Mouse (Mus musculus): Measurements from ENCODE around the gene Vmn2r51. TPM values are rescaled to one million over a fixed set of nuclear protein-coding genes. Genes with fewer than 3 reads are reported as not detected.
"Not testable (repeated sequence)": the region's sequence is repeated elsewhere in the genome, so short reads cannot be mapped to it uniquely, and the experiment has no call there.

Vmn2r51 gene
- polyA plus RNA-seq (2011; ENCODE audit: insufficient read length, low read depth, missing spikeins), result not detected in 2 replicates

DNA sequence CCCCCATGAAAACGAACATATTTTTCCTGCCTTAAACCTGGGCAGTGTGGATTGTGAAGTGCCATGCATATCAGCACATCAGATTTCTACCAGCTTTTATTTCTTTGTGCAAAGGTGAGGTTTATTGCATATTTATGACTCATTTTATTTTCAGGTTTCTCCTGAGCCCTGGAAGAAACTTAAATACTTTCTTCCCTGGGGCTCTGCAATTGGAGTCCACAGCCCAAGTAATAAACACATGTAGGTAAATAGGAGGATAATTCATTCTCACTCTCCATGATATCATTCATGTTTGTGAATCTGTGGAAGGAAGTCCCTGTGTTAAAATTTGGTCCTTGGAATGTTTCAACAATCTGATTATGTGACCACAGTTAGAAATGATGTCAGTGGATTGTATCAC, at the start of gene Vmn2r51:
Gene Vmn2r51, minus strand, starts transcription at position 101 of the 400 bp plus-strand sequence.
- not testable (repeated sequence) for H3K4me3 ChIP-seq (ENCODE audit: insufficient read depth, low read length); H3K27ac ChIP-seq (ENCODE audit: insufficient read depth, low read length); H3K4me1 ChIP-seq (ENCODE audit: control insufficient read depth, insufficient read depth, low read length)

DNA sequence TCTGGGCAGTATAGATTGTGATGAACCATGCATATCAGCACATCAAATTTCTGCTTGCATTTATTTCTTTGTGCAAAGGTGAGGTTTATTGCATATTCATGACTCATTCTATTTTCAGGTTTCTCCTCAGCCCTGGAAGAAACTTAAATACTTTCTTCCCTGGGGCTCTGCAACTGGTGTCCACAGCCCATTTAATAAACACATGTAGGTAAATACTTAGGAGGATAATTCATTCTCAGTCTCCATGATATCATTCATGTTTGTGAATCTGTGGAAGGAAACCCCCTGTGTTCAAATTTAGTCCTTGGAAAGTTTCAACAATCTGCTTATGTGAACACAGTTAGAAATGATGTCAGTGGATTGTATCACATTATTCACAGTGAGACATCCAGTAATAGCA, 52.3 kb downstream of the Vmn2r51 start, which contains the start of gene Vmn2r50:
Gene Vmn2r50, minus strand, starts transcription at position 101 of the 400 bp plus-strand sequence.
- not testable (repeated sequence) for H3K4me3 ChIP-seq (ENCODE audit: insufficient read depth, low read length); H3K27ac ChIP-seq (ENCODE audit: insufficient read depth, low read length); H3K4me1 ChIP-seq (ENCODE audit: control insufficient read depth, insufficient read depth, low read length)

Other genes starting within 250 kb of the Vmn2r51 start
- not detected in 2 replicates for gene Vmn2r48, start 152.2 kb downstream of the Vmn2r51 start, polyA plus RNA-seq (2011; ENCODE audit: insufficient read length, low read depth, missing spikeins)
- not detected in 2 replicates for gene Vmn2r49, start 113.5 kb downstream of the Vmn2r51 start, polyA plus RNA-seq (2011; ENCODE audit: insufficient read length, low read depth, missing spikeins)
- gene Vmn2r50, start 52.4 kb downstream of the Vmn2r51 start, polyA plus RNA-seq (2011; ENCODE audit: insufficient read length, low read depth, missing spikeins), result not detected in 2 replicates
- not detected in 2 replicates for gene Vmn2r52, start 70.8 kb upstream of the Vmn2r51 start, polyA plus RNA-seq (2011; ENCODE audit: insufficient read length, low read depth, missing spikeins)
- not detected in 2 replicates for gene Vmn1r66, start 172.3 kb upstream of the Vmn2r51 start, polyA plus RNA-seq (2011; ENCODE audit: insufficient read length, low read depth, missing spikeins)

Data from embryonic fibroblast, embryonic 13.5 days (primary cell).